Mouse (Mus musculus) embryonic fibroblast, embryonic 13.5 days (primary cell): ENCODE results near the gene Tomm20.

Experiments used
- CTCF ChIP-seq: IDR thresholded peaks from 2 replicates; pipeline ENCODE4 v1.5.1; 2011; ENCODE audit warnings: mild to moderate bottlenecking, control low read depth, low read length, moderate library complexity, borderline replicate concordance; ENCODE audit not compliant: insufficient read depth
- POLR2A ChIP-seq: IDR thresholded peaks from 2 replicates; pipeline ENCODE4 v1.6.1; 2011; ENCODE audit warnings: low read depth, mild to moderate bottlenecking, control low read depth, low read length, moderate library complexity

GRCm38 (mm10) chr8:126994506-126994905, 48.9 kb upstream of the Tomm20 start:
- TF ChIP-seq CTCF, result no peak
- TF ChIP-seq POLR2A, result no peak
